Mouse (Mus musculus) myocyte (in vitro differentiated cells): ENCODE results near the gene Inhbc. TPM values are rescaled to one million over a fixed set of nuclear protein-coding genes. Genes with fewer than 3 reads are reported as not detected.

Experiments
- H3K27me3 ChIP-seq: one replicate; pipeline ENCODE4 v1.6.1; 2011; ENCODE audit not compliant: control insufficient read depth, insufficient read depth, insufficient read length
- H3K36me3 ChIP-seq: one replicate; pipeline ENCODE4 v1.6.1; 2011; ENCODE audit not compliant: control insufficient read depth, insufficient read depth
- H3K4me2 ChIP-seq: one replicate; pipeline ENCODE4 v1.6.1; 2011; ENCODE audit warnings: low read depth, control low read depth
- H3K4me3 ChIP-seq: one replicate; pipeline ENCODE4 v1.5.1; 2011; ENCODE audit warnings: mild to moderate bottlenecking, control low read depth, moderate library complexity
- H3K79me2 ChIP-seq: one replicate; pipeline ENCODE4 v1.6.1; 2011; ENCODE audit not compliant: control insufficient read depth, insufficient read depth
- H3ac ChIP-seq: one replicate; pipeline ENCODE4 v1.6.1; 2011; ENCODE audit not compliant: control insufficient read depth, insufficient read length
- CEBPB ChIP-seq: IDR thresholded peaks from 2 replicates; pipeline ENCODE4 v1.6.1; 2011; ENCODE audit warnings: mild to moderate bottlenecking, moderate library complexity; ENCODE audit not compliant: poor library complexity, insufficient read depth, severe bottlenecking
- E2F4 ChIP-seq: IDR thresholded peaks from one replicate; pipeline ENCODE4 v1.6.1; 2011; ENCODE audit warnings: mild to moderate bottlenecking, control low read depth, moderate library complexity; ENCODE audit not compliant: insufficient read depth
- MAX ChIP-seq: IDR thresholded peaks from one replicate; pipeline ENCODE4 v1.6.1; 2011; ENCODE audit warnings: low read depth, mild to moderate bottlenecking, control low read depth
- MYOD1 ChIP-seq, 3 experiments: IDR thresholded peaks; one replicate each; pipeline ENCODE4 v1.6.1; 2011; ENCODE audit warnings: control low read depth in 2 of 3, low read depth in 2 of 3, mild to moderate bottlenecking in 2 of 3, moderate library complexity in 1 of 3; ENCODE audit not compliant: insufficient read length in 2 of 3, control insufficient read depth in 1 of 3
- MYOG ChIP-seq, 3 experiments: IDR thresholded peaks; one replicate each; pipeline ENCODE4 v1.6.1; 2011; ENCODE audit warnings: control low read depth in 2 of 3, low read depth in 2 of 3, mild to moderate bottlenecking in 2 of 3; ENCODE audit not compliant: insufficient read length in 2 of 3, control insufficient read depth in 1 of 3, insufficient read depth in 1 of 3
- POLR2A ChIP-seq: IDR thresholded peaks from one replicate; pipeline ENCODE4 v1.6.1; 2011; ENCODE audit warnings: low read depth, mild to moderate bottlenecking, control low read depth, moderate library complexity; ENCODE audit not compliant: insufficient read length
- POLR2AphosphoS2 ChIP-seq: IDR thresholded peaks from one replicate; pipeline ENCODE4 v1.6.1; 2011; ENCODE audit warnings: low read depth, control low read depth; ENCODE audit not compliant: insufficient read length
- REST ChIP-seq: IDR thresholded peaks from one replicate; pipeline ENCODE4 v1.6.1; 2011; ENCODE audit warnings: mild to moderate bottlenecking, control low read depth, moderate library complexity; ENCODE audit not compliant: insufficient read depth, insufficient read length
- SRF ChIP-seq: IDR thresholded peaks from one replicate; pipeline ENCODE4 v1.6.1; 2011; ENCODE audit warnings: low read depth; ENCODE audit not compliant: control insufficient read depth, insufficient read length
- TCF12 ChIP-seq: IDR thresholded peaks from one replicate; pipeline ENCODE4 v1.6.1; 2011; ENCODE audit warnings: mild to moderate bottlenecking, control low read depth; ENCODE audit not compliant: poor library complexity, insufficient read depth, severe bottlenecking
- TCF3 ChIP-seq: IDR thresholded peaks from one replicate; pipeline ENCODE4 v1.6.1; 2011; ENCODE audit warnings: low read depth, control low read depth; ENCODE audit not compliant: insufficient read length
- USF1 ChIP-seq: IDR thresholded peaks from one replicate; pipeline ENCODE4 v1.6.1; 2011; ENCODE audit warnings: low read depth, mild to moderate bottlenecking, control low read depth, moderate library complexity
- polyA plus RNA-seq: library from polyadenylated mRNA; unstranded; fragments of >200 nt; fragmentation: generic; extraction: Trizol; gene quantifications from one replicate; pipeline ENCODE4 v1.2.1, GENCODE M21; 2012; ENCODE audit warnings: missing spikeins

The Inhbc gene
- polyA plus RNA-seq, 1 experiment, result not detected

- no peaks in the 10 kb centered on the region for H3K36me3 ChIP-seq
- no peaks in the 10 kb centered on the region for H3K79me2 ChIP-seq
- peaks cover 16% of the 10 kb centered on the region for H3K27me3 ChIP-seq
- no peak overlapping the region for H3K4me3 ChIP-seq
- peak overlapping the region; percentile 10 for H3K4me2 ChIP-seq
- TF ChIP-seq USF1 (no peak), POLR2AphosphoS2 (no peak), CEBPB (no peak), SRF (no peak), MYOD1 (IDR thresholded peaks at IDR 0.05; ENCODE audit: control insufficient read depth in 1 of 3, insufficient read length in 2 of 3, low read depth in 2 of 3) (no peak), TCF3 (no peak), E2F4 (no peak), MYOG (IDR thresholded peaks at IDR 0.05; ENCODE audit: control insufficient read depth in 1 of 3, insufficient read depth in 1 of 3, insufficient read length in 2 of 3, low read depth in 2 of 3) (no peak), MAX (no peak), REST (no peak), TCF12 (no peak), POLR2A (no peak)
- no peak overlapping the region for H3ac ChIP-seq
These were observed 18.0 kb downstream of the Inhbc start for GRCm38 (mm10) chr10:127352187-127352586.

- no peak for TF ChIP-seq TCF12
- no peak for TF ChIP-seq CEBPB
- no peak for TF ChIP-seq POLR2A
- no peak for TF ChIP-seq SRF
- no peak for TF ChIP-seq REST
- no peak for TF ChIP-seq USF1
- TF ChIP-seq MAX, result no peak
- no peak for TF ChIP-seq POLR2AphosphoS2
- TF ChIP-seq MYOG (IDR thresholded peaks at IDR 0.05; ENCODE audit: control insufficient read depth in 1 of 3, insufficient read depth in 1 of 3, insufficient read length in 2 of 3, low read depth in 2 of 3), result no peak
- TF ChIP-seq E2F4, result no peak
- no peak for TF ChIP-seq MYOD1 (IDR thresholded peaks at IDR 0.05; ENCODE audit: control insufficient read depth in 1 of 3, insufficient read length in 2 of 3, low read depth in 2 of 3)
- no peak for TF ChIP-seq TCF3
- H3ac ChIP-seq, result no peak overlapping the region
- no peaks in the 10 kb centered on the region for H3K36me3 ChIP-seq
- peak overlapping the region; percentile 10 for H3K4me2 ChIP-seq
- peaks cover 12% of the 10 kb centered on the region for H3K27me3 ChIP-seq
- H3K79me2 ChIP-seq, result no peaks in the 10 kb centered on the region
- H3K4me3 ChIP-seq, result no peak overlapping the region
These were observed 18.5 kb downstream of the Inhbc start for GRCm38 (mm10) chr10:127351719-127352118.

GRCm38 (mm10) chr10:127351285-127351595 lies 19.0 kb downstream of the Inhbc start:
- Histone ChIP-seq H3K27me3 (peaks cover 10% of the 10 kb centered on the region), H3K4me3 (peak overlapping the region; percentile 0), H3K36me3 (no peaks in the 10 kb centered on the region), H3K4me2 (peak overlapping the region; percentile 69), H3ac (no peak overlapping the region), H3K79me2 (no peaks in the 10 kb centered on the region)
- no peak for TF ChIP-seq TCF3
- TF ChIP-seq SRF, result no peak
- no peak for TF ChIP-seq REST
- no peak for TF ChIP-seq POLR2A
- no peak for TF ChIP-seq POLR2AphosphoS2
- TF ChIP-seq USF1, result no peak
- TF ChIP-seq TCF12, result no peak
- no peak for TF ChIP-seq E2F4
- TF ChIP-seq CEBPB, result no peak
- no peak for TF ChIP-seq MYOD1 (IDR thresholded peaks at IDR 0.05; ENCODE audit: control insufficient read depth in 1 of 3, insufficient read length in 2 of 3, low read depth in 2 of 3)
- TF ChIP-seq MAX, result no peak
- no peak for TF ChIP-seq MYOG (IDR thresholded peaks at IDR 0.05; ENCODE audit: control insufficient read depth in 1 of 3, insufficient read depth in 1 of 3, insufficient read length in 2 of 3, low read depth in 2 of 3)

GRCm38 (mm10) chr10:127350594-127351284 lies 19.5 kb downstream of the Inhbc start:
- TF ChIP-seq MYOD1 (IDR thresholded peaks at IDR 0.05; ENCODE audit: control insufficient read depth in 1 of 3, insufficient read length in 2 of 3, low read depth in 2 of 3) (no peak), CEBPB (no peak), SRF (no peak), POLR2AphosphoS2 (no peak), E2F4 (no peak), POLR2A (no peak), USF1 (no peak), TCF12 (no peak), TCF3 (no peak), MYOG (IDR thresholded peaks at IDR 0.05; ENCODE audit: control insufficient read depth in 1 of 3, insufficient read depth in 1 of 3, insufficient read length in 2 of 3, low read depth in 2 of 3) (no peak)
- peak overlapping the region; percentile 0 for H3K4me3 ChIP-seq

More at GRCm38 (mm10) chr10:127350594-127351284, 19.5 kb downstream of the Inhbc start:
- peaks cover 5% of the 10 kb centered on the region for H3K27me3 ChIP-seq
- no peak overlapping the region for H3ac ChIP-seq
- H3K79me2 ChIP-seq, result no peaks in the 10 kb centered on the region
- H3K4me2 ChIP-seq, result peak overlapping the region; percentile 69
- H3K36me3 ChIP-seq, result no peaks in the 10 kb centered on the region
